Mouse (Mus musculus): ENCODE data around the gene Slc1a5.

DNA sequence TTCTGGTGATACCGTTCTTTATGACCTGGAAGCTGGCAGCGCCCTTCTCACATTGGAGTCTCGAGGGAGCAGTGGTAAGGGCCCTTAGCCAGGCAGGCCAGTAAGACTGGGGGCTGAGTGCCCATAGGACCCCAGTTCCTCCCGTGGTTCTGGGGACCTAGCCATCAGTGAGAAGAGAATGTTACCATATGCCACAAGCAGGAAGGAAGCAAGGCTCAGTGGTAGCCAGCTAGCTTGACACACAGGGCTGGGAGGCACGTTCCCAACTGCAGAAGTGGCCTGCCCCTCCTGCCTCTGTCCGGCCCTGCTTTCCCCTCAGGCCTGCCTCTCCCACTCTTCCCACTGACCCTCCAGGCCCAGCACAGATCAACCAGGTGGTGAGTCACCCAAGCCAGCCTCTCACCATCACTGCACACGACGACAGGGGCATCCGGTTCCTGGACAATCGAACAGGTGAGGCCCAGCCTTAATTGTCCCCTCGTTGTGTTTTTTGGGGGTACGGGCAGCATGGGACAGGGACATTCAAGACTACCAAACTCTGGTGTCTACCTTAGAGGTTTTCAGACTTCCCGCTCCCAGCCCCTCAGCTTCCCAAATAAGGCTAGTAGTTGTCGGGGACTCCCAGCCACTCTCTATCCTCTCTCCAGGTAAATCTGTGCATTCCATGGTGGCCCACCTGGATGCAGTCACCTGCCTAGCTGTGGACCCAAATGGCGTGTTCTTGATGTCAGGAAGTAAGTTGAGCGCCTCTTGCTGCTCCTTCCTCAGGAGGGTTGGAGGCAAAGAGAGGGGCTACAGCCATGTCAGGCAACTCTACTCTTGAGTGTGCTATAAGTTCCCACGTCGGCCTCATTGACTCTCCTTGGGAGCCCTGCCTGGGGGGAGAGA is 57.0 kb downstream of the Slc1a5 start:
- no peak for TF ChIP-seq CTCF (IDR thresholded peaks at IDR 0.05; ENCODE audit: low read depth, low read length)
- TF ChIP-seq POLR2A (IDR thresholded peaks at IDR 0.05; ENCODE audit: insufficient read depth, low read length) = no peak
- TF ChIP-seq EP300 (IDR thresholded peaks at IDR 0.05; ENCODE audit: insufficient read depth, low read depth, low read length) = no peak
